Mouse (Mus musculus) thymus, adult 18-20 months (tissue): ENCODE results near the gene Kmt5b.
A peak's percentile ranks its signal among the peaks of the same experiment; 100 is the strongest.

ENCODE experiments used
- DNase-seq, 2 experiments: peaks; one replicate each; pipeline ENCODE4 v3.0.0; 2022; ENCODE audit warnings: mixed read lengths in 2 of 2

Kmt5b gene

DNA sequence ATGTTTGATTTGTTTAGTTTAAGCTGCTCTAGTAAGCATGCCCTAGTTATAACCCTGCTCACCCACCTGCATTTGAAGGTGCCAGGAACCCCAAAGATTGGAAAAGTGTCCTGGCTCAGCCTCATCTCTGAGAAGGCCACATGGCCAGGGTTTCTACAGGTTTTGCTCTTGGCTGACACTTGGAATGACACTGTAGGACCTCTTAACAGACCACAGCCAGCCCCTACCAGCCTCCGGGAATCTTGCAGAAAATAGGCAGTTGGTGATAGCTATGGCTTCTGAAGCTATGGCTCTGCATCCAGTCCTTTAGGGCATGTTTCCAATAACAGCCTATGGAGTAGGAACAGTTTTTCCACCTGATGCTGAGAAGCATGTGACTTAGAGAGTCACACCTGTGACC, 77.6 kb downstream of the Kmt5b start:
- DNase-seq, result no peak

DNA sequence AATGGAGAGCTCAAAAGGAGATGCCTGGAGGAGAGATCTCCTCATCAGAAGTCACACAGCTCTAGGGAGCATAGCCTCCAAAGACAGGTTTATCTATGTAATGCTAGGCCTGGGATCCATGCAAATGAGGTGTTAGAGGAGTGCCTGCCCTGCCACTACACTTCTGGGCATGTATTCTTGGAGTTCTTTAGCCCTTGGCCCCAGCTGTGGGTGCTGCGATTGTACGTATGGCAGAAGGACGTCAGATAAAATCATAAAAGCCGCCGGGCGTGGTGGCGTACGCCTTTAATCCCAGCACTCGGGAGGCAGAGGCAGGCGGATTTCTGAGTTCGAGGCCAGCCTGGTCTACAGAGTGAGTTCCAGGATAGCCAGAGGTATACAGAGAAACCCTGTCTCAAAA, 78.1 kb downstream of the Kmt5b start:
- no peak for DNase-seq

GRCm38 (mm10) chr19:3845803-3846406, 78.7 kb downstream of the Kmt5b start:
- no peak for DNase-seq

DNA sequence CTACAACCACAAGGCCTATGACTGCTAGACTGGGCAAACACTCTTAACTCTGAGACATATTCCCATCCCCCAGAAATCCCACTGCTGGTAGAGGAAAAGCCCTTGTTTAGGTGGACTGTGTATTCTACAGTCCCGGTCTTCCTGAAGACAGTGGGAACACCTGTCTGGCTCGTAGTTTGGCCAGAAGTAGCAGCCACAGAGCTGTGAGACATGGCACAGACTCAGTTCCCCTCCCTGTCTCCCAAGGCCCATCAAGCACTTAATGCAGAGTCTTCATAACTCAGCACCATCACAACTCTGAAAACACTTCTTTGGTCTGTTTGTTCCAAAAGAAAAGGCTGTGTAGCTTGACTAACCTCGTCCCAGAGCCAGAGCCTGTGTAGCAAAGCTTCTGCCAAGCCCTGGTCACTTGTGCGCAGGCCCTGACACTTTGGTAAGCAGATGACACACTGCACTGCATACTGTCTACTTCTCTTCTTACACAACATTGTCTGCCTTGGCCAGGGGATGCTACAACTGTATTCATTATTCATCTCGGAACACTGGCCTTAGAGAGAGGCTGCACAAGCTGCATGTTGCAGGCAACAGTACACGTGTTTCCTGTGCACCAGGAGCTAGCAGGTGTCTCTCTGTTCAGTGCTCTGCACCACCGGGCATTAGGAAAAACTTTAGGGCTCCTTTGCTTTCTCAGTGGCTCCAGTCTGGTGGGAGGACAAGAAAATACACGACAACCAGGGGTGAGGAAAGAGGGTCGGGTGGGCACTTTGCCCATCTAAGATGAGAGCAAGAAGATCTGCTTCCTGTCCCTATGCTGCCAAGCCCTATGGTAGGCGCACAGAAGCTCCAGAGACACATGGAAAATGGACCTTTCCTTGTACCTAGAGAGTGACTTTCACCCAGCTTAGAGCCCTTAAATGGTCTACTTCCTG, 79.7 kb downstream of the Kmt5b start:
- DNase-seq, result no peak

DNA sequence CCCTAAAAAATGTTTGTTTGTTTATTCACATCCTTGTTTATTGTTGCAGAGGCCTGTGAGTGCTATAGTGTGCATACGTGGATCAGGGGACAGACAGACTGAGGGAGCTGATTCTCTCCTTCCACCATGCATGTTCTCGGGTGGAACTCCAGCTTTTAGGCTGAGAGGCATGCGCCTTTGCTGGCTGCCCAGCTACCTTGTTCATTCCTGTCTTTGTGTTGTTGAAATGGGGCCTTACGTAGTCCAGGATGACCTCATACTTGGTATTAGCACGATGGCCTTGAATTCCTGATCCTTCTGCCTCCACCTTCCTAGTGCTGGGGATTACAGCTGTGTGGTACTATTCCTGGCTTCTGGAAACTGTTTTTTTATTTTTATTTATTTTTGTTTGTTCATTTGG, 80.5 kb downstream of the Kmt5b start:
- no peak for DNase-seq

GRCm38 (mm10) chr19:3848207-3848808, 81.1 kb downstream of the Kmt5b start:
- no peak for DNase-seq

DNA sequence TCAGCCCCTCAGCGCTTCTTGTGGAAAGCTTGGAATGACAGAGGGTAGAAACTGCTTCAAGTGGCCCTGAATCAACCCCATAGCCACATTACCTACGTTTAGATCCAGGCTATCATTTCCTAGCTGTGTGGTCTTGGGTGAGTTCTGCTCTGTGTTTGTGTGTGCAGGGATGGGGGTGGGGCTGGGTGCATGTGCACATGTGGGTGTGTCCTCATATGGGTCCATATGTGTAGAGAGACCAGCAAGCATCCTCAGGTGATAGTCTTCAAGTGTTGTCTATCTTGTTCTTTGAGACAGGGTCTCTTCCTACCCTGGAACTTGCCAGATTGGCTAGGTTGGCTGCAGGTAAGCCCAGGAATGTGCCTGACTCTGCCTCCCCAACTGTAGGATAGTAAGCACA, 82.0 kb downstream of the Kmt5b start:
- no peak for DNase-seq

- no peak for DNase-seq
Observed at GRCm38 (mm10) chr19:3850076-3850475, 82.9 kb downstream of the Kmt5b start.

DNA sequence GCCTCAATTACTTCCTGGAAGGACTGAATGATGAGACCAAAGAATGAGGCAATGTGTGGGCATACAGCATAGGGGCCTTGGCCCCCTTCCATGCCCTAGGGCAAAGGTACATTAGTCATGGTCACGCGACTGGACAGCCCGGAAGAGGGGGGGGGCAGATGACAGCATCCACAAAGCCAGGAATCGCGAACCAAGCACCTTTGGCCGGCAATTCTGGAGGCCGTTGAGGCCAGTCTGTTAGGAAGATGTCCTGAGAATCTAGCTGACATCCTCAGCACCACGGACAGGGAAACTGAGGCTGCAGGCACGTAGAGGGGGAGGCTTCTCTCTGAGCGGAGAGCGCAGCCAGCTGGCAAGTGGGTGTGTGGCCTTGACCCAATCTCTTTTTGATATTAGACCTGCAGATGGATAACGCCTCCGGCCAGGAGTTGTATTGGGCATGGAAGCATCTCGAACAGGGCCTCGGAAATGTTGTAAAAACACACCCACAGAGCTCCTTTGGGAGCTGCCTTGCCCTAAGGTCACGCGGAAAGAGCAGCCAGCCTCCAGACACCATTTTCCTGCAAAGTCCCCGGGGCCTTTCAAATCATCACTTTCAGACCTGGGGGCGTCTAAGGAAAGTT, 83.7 kb downstream of the Kmt5b start:
- peak in 1 of 2 experiments; percentile 47 for DNase-seq

GRCm38 (mm10) chr19:3851502-3851962, 84.3 kb downstream of the Kmt5b start, which contains the start of gene Chka:
Chka (plus strand) TSS chr19:3851773.
- peak; percentile 97 to 98 for DNase-seq

- DNase-seq, result peak; percentile 45 to 48
Observed at GRCm38 (mm10) chr19:3851979-3852681, 84.9 kb downstream of the Kmt5b start.

GRCm38 (mm10) chr19:3853121-3853520, 85.9 kb downstream of the Kmt5b start:
- DNase-seq, result no peak

DNA sequence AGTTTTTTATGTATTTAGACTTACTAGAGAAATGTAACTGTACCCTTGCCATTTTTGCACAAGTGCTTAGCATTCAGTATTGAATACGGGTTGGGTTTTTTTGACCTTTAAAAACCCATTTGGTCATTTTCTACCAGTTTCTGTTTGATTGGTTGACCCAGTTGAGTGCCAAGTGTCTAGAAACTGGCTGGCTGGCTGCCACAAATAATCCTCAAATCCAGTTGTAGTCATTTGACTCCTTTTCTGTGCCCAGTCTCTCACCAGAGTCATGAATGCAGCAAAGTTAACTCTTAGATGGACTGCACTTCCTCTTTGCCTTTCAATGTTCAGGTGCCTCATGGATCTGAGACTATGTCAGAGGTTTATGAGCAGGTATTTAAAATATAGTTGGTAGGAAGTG, 86.7 kb downstream of the Kmt5b start:
- DNase-seq, result no peak

GRCm38 (mm10) chr19:3855091-3855490, 87.9 kb downstream of the Kmt5b start:
- DNase-seq, result no peak

GRCm38 (mm10) chr19:3855601-3856000, 88.4 kb downstream of the Kmt5b start:
- DNase-seq, result no peak

- no peak for DNase-seq
Observed at GRCm38 (mm10) chr19:3857220-3857619, 90.0 kb downstream of the Kmt5b start.

- no peak for DNase-seq
Observed at GRCm38 (mm10) chr19:3862713-3863112, 95.5 kb downstream of the Kmt5b start.

GRCm38 (mm10) chr19:3864960-3865359, 97.7 kb downstream of the Kmt5b start:
- no peak for DNase-seq
